Mouse (Mus musculus) gastrocnemius, adult 8-10 months (tissue): ENCODE results near the gene Samhd1. TPM values are rescaled to one million over a fixed set of nuclear protein-coding genes. Genes with fewer than 3 reads are reported as not detected.

Source experiments
- DNase-seq, 2 experiments: peaks; one replicate each; pipeline ENCODE4 v3.0.0; 2022; ENCODE audit warnings: low spot score in 2 of 2
- total RNA-seq, 4 experiments: library from RNA; stranded (reverse); gene quantifications; 2 replicates each; pipeline ENCODE4 v1.2.4; 2022

Gene Samhd1
- total RNA-seq, 4 experiments from 2014 or later = 12.6 to 17.7 (median 13.2) TPM

- DNase-seq = no peak
These were observed 1.6 kb upstream of the Samhd1 start for GRCm38 (mm10) chr2:157136646-157137045.

DNA sequence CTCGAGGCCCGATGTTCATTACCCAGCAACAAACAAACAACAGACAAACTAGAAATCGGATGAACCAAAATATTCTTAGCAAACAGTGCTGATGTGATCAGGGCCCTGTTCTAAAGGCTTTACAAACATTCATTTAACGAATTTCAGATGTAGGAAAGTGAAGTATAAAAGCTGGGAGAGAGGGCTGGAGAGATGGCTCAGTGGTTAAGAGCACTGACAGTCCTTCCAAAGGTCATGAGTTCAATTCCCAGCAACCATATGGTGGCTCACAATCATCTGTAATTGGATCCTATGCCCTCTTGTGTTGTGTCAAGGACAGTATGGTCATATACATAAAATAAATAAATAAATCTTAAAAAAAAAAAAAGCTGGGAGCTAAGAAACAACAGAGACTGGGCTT, 1.1 kb upstream of the Samhd1 start:
- no peak for DNase-seq

DNA sequence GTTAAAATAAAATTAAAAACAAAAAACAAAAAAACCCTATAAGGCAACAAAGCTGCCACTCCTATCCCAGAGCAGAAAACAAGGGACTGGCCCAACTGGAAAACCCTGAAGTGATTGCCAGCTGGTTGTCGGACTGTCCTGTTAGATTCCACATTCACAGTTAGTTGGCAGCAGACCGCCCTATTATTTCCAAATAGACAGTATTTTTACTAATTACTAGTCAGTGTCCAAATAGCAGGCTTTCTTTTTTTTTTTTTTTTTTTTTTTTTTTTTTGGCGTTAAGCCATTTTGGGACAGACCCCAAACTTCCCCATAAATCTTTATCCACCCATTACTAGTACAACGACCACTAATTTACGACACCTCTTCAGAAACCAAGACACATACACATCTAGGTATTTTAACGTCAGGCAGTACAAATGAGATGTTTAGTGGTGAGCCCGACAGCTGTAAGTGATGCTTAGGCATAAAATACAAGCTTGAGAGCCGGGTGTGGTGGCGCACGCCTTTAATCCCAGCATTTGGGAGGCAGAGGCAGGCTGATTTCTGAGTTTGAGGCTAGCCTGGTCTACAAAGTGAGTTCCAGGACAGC, 560 bp upstream of the Samhd1 start:
- DNase-seq = no peak

DNA sequence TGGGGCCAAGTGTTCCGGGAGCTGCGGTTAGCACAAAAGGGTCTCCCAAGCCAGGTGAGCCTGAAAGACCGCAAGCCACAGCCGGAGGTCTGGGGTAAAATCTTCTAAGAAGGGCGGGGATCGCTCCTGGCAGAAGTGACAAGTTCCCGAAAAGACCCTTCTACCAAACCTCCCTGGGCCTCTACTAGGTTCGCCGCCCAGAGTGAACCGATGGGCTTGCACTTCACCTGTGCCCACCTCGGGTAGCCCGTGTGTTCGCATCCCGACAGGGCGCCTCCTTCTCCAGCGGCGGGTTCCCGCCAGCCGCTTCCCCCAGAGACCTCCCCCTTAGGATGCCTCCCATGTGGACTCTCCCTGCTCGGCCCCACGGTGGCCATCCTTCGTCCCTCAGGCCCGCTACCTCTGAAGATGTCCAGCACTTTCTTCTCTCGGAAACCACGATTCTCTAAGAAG, 560 bp downstream of the Samhd1 start:
- no peak for DNase-seq

DNA sequence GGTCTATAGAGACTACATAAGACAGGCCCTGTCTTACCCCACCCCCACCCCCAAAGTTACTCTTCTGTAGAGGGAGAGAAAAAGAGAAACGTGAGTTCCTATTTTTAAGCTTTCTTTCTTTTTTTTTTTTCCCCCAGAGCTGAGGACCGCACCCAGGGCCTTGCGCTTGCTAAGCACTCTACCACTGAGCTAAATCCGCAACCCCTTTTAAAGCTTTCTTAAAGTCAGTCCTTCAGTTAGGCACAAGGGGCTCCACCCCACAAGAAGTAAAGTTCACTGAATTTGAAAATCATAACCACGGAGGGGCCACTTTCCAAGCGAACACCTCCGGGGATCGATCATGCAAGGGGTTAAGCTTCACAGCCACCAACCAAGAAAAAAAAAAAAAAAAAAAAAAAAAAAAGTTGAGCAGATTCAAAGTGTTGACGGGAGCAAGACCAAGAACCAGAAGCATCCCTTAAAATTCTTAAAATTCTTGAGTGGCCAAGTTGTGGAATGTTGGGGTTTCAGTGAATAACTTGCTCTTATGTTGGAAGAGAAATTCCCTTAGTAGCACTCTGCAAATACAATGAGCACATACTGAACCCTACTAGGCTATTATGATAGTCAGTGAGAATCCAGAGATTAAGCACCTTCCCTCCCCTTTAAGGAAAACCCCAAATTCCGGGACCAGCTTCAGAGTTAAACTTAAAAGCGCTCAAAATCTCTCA, 1.1 kb downstream of the Samhd1 start:
- no peak for DNase-seq

GRCm38 (mm10) chr2:157132686-157133540, 2.2 kb downstream of the Samhd1 start:
- no peak for DNase-seq

GRCm38 (mm10) chr2:157132086-157132485, 3.0 kb downstream of the Samhd1 start:
- DNase-seq = no peak

GRCm38 (mm10) chr2:157130813-157131514, 4.1 kb downstream of the Samhd1 start:
- no peak for DNase-seq

DNA sequence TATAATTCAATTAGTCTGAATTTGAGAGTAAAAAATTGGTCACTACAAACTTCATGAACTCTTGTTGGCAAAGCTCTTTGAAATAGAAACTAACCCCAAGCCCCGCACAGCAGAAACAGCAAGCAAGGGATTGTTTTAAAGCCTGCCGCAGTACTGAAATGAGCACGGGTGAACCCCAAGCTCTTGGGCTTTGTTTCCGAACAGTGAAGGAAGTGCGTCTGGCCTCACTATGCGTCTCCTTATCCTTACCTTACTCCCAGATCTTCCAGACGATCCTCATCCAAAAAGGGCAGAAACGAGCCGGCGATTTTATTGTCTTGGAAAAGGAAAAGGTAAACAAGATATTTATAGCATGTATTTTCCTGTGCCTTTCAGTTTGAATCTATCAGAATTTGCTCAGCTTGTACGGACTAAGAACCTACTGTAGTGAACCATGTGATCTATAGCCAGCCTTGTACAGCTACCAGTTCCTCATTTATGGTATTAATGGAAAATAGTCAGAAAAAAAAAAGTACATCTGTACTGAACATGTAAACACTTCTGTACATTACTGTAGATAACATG, 5.4 kb downstream of the Samhd1 start:
- no peak for DNase-seq

GRCm38 (mm10) chr2:157129096-157129495, 6.0 kb downstream of the Samhd1 start:
- DNase-seq = no peak

- no peak for DNase-seq
These were observed 7.0 kb downstream of the Samhd1 start for GRCm38 (mm10) chr2:157128072-157128471.

- no peak for DNase-seq
These were observed 7.7 kb downstream of the Samhd1 start for GRCm38 (mm10) chr2:157127370-157127769.

DNA sequence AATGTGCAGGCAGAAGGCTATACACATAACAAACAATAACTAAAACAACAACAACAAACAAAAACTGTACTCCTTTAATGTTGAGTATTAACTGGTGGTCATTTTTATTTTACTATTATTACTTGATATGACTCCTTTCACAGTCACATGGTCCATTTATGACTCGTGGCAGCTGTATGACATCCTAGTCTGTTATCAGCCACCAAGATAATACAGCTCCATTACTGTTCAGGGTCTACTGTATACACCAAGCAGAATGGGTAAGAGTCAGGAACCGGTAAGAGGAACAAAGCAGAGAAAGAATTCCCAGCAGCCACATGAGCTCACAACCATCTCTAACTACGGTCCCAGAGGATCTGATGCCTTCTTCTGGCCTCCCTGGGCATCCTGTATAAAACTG, 9.8 kb downstream of the Samhd1 start:
- DNase-seq = no peak

DNA sequence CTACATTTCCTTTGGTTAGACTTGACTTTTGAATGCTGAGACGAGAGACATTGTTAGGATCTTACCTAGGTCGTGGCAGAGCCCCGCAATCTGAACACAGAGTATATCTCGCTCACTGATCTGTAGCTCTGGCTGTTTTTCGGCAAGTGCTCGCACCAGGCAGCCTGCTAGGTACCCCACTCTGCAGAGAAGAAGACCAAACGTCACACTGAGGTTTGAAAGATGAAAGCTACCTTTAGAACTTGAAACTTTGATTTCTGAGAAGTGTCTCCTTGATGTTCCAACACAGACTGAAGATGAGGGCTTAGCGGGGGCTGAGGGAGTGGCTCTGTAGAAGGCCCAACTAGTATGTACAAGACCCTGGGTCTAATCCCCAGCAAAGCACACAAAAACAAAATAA, 13.3 kb downstream of the Samhd1 start:
- no peak for DNase-seq

DNA sequence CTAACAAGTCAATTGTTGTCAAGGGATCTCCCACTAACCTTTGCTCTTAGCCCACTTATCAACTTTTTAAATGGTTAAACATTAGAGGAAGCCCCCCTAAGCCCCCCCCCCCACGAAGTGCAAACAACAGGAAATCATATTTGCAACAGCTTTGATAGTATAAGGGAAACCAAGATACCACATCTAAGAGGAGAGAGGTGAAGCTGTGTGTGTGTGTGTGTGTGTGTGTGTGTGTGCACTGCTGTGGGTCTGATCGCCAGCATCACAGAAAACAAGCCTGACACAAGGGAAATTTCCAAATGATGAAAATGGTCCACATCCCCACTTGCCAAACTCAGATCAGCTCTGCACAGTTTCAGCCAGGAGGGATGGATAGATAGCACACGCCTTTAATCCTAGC, 16.0 kb downstream of the Samhd1 start:
- no peak for DNase-seq

- no peak for DNase-seq
These were observed 16.5 kb downstream of the Samhd1 start for GRCm38 (mm10) chr2:157118556-157118955.

GRCm38 (mm10) chr2:157116964-157117363, 18.1 kb downstream of the Samhd1 start:
- no peak for DNase-seq

GRCm38 (mm10) chr2:157108236-157108635, 26.8 kb downstream of the Samhd1 start:
- no peak for DNase-seq

DNA sequence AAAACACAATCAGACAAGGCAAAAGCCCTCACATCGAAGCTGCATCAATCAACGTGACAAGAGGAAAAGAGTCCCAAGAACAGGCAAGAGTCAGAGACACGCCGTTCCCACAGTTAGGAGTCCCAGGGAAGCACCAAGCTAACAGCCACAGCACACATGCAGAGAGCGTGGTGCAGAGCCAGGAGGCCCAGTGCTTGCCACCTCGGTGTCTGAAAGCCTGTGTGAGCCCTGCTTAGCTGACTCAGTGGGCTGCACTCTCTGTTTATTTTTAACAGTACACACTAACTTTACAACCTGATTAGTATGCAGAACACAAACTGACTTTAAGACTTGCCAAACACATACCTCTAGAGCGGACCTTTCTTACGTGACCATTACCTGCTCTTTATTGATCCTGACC, 30.6 kb downstream of the Samhd1 start:
- no peak for DNase-seq

DNA sequence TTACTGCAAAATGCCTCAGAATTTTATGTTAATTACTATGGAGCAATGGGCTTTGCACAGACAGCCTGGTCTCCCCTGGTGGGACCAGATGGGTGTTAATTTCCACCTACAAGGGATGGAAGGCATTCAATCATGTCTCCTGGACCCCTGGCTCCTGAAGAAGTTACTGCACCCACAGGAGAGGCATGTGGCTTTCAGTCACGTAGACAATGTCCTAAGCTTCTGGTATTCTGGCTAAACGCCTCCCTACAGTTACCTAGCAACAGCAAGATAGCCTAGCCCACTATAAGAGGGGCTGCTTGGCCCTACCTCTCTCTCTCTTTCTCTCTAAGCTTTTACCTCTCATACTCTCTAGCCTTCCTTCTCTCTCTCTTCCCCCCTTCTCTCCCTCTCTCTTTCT, 32.8 kb downstream of the Samhd1 start:
- DNase-seq = no peak

- no peak for DNase-seq
These were observed 33.4 kb downstream of the Samhd1 start for GRCm38 (mm10) chr2:157101650-157102049.

DNA sequence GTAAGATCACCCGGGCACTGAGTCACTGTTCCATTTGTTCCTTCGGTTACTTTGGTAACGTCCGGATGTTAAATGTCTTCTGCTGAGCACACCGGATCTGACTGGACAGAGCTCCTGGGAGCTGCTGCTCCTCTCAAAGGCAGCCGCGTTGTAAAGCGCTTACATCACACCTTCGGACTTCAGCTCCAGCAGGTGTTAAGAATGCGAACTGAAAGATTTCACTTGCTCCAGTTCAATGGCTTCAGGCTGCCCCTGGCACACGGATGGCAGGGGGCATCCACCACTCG, 34.8 kb downstream of the Samhd1 start:
- DNase-seq = no peak
